Mouse (Mus musculus): ENCODE results near the gene Card19. TPM values are rescaled to one million over a fixed set of nuclear protein-coding genes. Genes with fewer than 3 reads are reported as not detected.

Card19 gene
- polyA plus RNA-seq, 1 experiment from 2014 or later = 34.4 TPM

GRCm38 (mm10) chr13:49156645-49157044 lies 59.2 kb downstream of the Card19 start:
- H3K4me3 ChIP-seq (ENCODE audit: low read depth, low read length) = no peak overlapping the region
- DNase-seq (ENCODE audit: low spot score) = no peak
- 67% methylated on average over 4 of the region's 4 CpGs for WGBS

GRCm38 (mm10) chr13:49154621-49155020 lies 61.2 kb downstream of the Card19 start:
- no peak overlapping the region for H3K4me2 ChIP-seq (ENCODE audit: low read depth, low read length)
- H3K9ac ChIP-seq (replicated peaks; ENCODE audit: low read length) = no peak overlapping the region
- H3K27ac ChIP-seq (replicated peaks; ENCODE audit: low read depth, low read length) = no peak overlapping the region
- H3K9me3 ChIP-seq (replicated peaks; ENCODE audit: control insufficient read depth, low read length) = no peaks in the 10 kb centered on the region
- ATAC-seq (replicated peaks; ENCODE audit: insufficient number of reproducible peaks, low FRiP score, low TSS enrichment, low read depth) (no peak), DNase-seq (ENCODE audit: low spot score) (no peak)
- no peak overlapping the region for H3K4me3 ChIP-seq (ENCODE audit: low read depth, low read length)
- H3K36me3 ChIP-seq (replicated peaks; ENCODE audit: control insufficient read depth, insufficient read depth, low read depth, low read length) = no peaks in the 10 kb centered on the region
- H3K4me1 ChIP-seq (ENCODE audit: control insufficient read depth, insufficient read depth, low read length) = no peaks in the 10 kb centered on the region
- 67% methylated on average over 7 of the region's 7 CpGs for WGBS
- 0 out of 2 replicates have a peak, but pooled peaks cover 2% of the 10 kb centered on the region for H3K27me3 ChIP-seq (ENCODE audit: control insufficient read depth, insufficient read depth, low read length)

More at GRCm38 (mm10) chr13:49156645-49157044, 59.2 kb downstream of the Card19 start:
- no peak overlapping the region for H3K9ac ChIP-seq (replicated peaks; ENCODE audit: low read length)
- H3K27me3 ChIP-seq (ENCODE audit: control insufficient read depth, insufficient read depth, low read length) = no peaks in the 10 kb centered on the region
- H3K36me3 ChIP-seq (replicated peaks; ENCODE audit: control insufficient read depth, insufficient read depth, low read depth, low read length) = no peaks in the 10 kb centered on the region
- no peak for ATAC-seq (replicated peaks; ENCODE audit: insufficient number of reproducible peaks, low FRiP score, low TSS enrichment, low read depth)
- no peak overlapping the region for H3K27ac ChIP-seq (replicated peaks; ENCODE audit: low read depth, low read length)
- H3K4me1 ChIP-seq (ENCODE audit: control insufficient read depth, insufficient read depth, low read length) = no peaks in the 10 kb centered on the region
- H3K9me3 ChIP-seq (replicated peaks; ENCODE audit: control insufficient read depth, low read length) = no peaks in the 10 kb centered on the region
- H3K4me2 ChIP-seq (ENCODE audit: low read depth, low read length) = no peak overlapping the region

GRCm38 (mm10) chr13:49154028-49154427 lies 61.8 kb downstream of the Card19 start:
- no peak overlapping the region for H3K4me3 ChIP-seq (ENCODE audit: low read depth, low read length)
- H3K9me3 ChIP-seq (replicated peaks; ENCODE audit: control insufficient read depth, low read length) = no peaks in the 10 kb centered on the region
- no peak overlapping the region for H3K4me2 ChIP-seq (ENCODE audit: low read depth, low read length)
- DNase-seq (ENCODE audit: low spot score) (no peak), ATAC-seq (replicated peaks; ENCODE audit: insufficient number of reproducible peaks, low FRiP score, low TSS enrichment, low read depth) (no peak)
- 77% methylated on average over 10 of the region's 10 CpGs for WGBS
- H3K9ac ChIP-seq (replicated peaks; ENCODE audit: low read length) = no peak overlapping the region
- no peak overlapping the region for H3K27ac ChIP-seq (replicated peaks; ENCODE audit: low read depth, low read length)
- no peaks in the 10 kb centered on the region for H3K4me1 ChIP-seq (ENCODE audit: control insufficient read depth, insufficient read depth, low read length)
- H3K27me3 ChIP-seq (ENCODE audit: control insufficient read depth, insufficient read depth, low read length) = 0 out of 2 replicates have a peak, but pooled peaks cover 2% of the 10 kb centered on the region
- H3K36me3 ChIP-seq (replicated peaks; ENCODE audit: control insufficient read depth, insufficient read depth, low read depth, low read length) = no peaks in the 10 kb centered on the region

Other genes with a start within 250 kb of the Card19 start
- 22.1 and 24.3 TPM in 2 replicates for gene Fam120a, start 248.0 kb downstream of the Card19 start, polyA plus RNA-seq (2014; fragmentation: Nextera tagmentation; extraction: Ambion mirVana)
- gene Wnk2, start 68.0 kb downstream of the Card19 start, polyA plus RNA-seq (2014; fragmentation: Nextera tagmentation; extraction: Ambion mirVana) = 2.5 and 2.6 TPM in 2 replicates
- gene Ninj1, start 28.6 kb downstream of the Card19 start, polyA plus RNA-seq (2014; fragmentation: Nextera tagmentation; extraction: Ambion mirVana) = 29.8 and 30.5 TPM in 2 replicates
- 1.2 and 1.3 TPM in 2 replicates for gene Susd3, start 32.7 kb upstream of the Card19 start, polyA plus RNA-seq (2014; fragmentation: Nextera tagmentation; extraction: Ambion mirVana)
- gene Fgd3, start 104.3 kb upstream of the Card19 start, polyA plus RNA-seq (2014; fragmentation: Nextera tagmentation; extraction: Ambion mirVana) = 0.95 and 1.2 TPM in 2 replicates
- gene Bicd2, start 125.5 kb upstream of the Card19 start, polyA plus RNA-seq (2014; fragmentation: Nextera tagmentation; extraction: Ambion mirVana) = 22.9 and 26.0 TPM in 2 replicates
- gene Ippk, start 205.2 kb upstream of the Card19 start, polyA plus RNA-seq (2014; fragmentation: Nextera tagmentation; extraction: Ambion mirVana) = 13.5 and 14.9 TPM in 2 replicates

Measured in embryonic facial prominence, embryonic 11.5 days (tissue).